Mouse (Mus musculus) limb, embryonic 14.5 days (tissue): ENCODE measurements around the gene Clec2e. TPM values are rescaled to one million over a fixed set of nuclear protein-coding genes. Genes with fewer than 3 reads are reported as not detected.
"Not testable (repeated sequence)": the region's sequence is repeated elsewhere in the genome, so short reads cannot be mapped to it uniquely, and the experiment has no call there.

Experiments
- ATAC-seq: fragments of 200-750 bp; cut with Nextera tagmentation; 2 replicates; pipeline ENCODE4 v1.8.0; 2017; ENCODE audit warnings: low read depth, moderate number of reproducible peaks, moderate TSS enrichment; ENCODE audit not compliant: low FRiP score
- DNase-seq: peaks from one replicate; pipeline ENCODE4 v3.0.0-alpha.2; 2015; ENCODE audit warnings: low spot score
- H3K27ac ChIP-seq: fragments of 300-500 bp; sonication (generic); replicated peaks from 2 replicates; pipeline ENCODE4 v1.5.1; 2014; ENCODE audit warnings: low read depth, mild to moderate bottlenecking, low read length, moderate library complexity, mixed read lengths
- H3K27me3 ChIP-seq: fragments of 300-500 bp; sonication (generic); 2 replicates; pipeline ENCODE4 v1.6.1; 2014; ENCODE audit warnings: low read length, mixed read lengths; ENCODE audit not compliant: control insufficient read depth, insufficient read depth
- H3K36me3 ChIP-seq: fragments of 300-500 bp; sonication (generic); 2 replicates; pipeline ENCODE4 v1.6.1; 2014; ENCODE audit warnings: mild to moderate bottlenecking, low read length, moderate library complexity, mixed read lengths; ENCODE audit not compliant: control insufficient read depth, insufficient read depth
- H3K4me1 ChIP-seq: fragments of 300-500 bp; sonication (generic); 2 replicates; pipeline ENCODE4 v1.6.1; 2014; ENCODE audit warnings: antibody characterized with exemption, low read length, mixed read lengths; ENCODE audit not compliant: control insufficient read depth, insufficient read depth
- H3K4me2 ChIP-seq: fragments of 300-500 bp; sonication (generic); replicated peaks from 2 replicates; pipeline ENCODE4 v1.6.1; 2014; ENCODE audit warnings: low read depth, mild to moderate bottlenecking, low read length, moderate library complexity; ENCODE audit not compliant: severe bottlenecking
- H3K4me3 ChIP-seq: fragments of 300-500 bp; sonication (generic); replicated peaks from 2 replicates; pipeline ENCODE4 v1.5.1; 2014; ENCODE audit warnings: low read length
- H3K9ac ChIP-seq: fragments of 300-500 bp; sonication (generic); 2 replicates; pipeline ENCODE4 v1.6.1; 2014; ENCODE audit warnings: mild to moderate bottlenecking, low read depth, low read length, moderate library complexity; ENCODE audit not compliant: severe bottlenecking
- H3K9me3 ChIP-seq: fragments of 300-500 bp; sonication (generic); 2 replicates; pipeline ENCODE4 v1.6.1; 2016; ENCODE audit warnings: low read length; ENCODE audit not compliant: control insufficient read depth
- POLR2A ChIP-seq: fragments of 200-500 bp; IDR thresholded peaks from 2 replicates; pipeline ENCODE4 v1.8.0; 2012; ENCODE audit warnings: inconsistent platforms, mild to moderate bottlenecking, moderate library complexity, borderline replicate concordance; ENCODE audit not compliant: insufficient read depth, insufficient read length; ENCODE audit errors: extremely low read depth
- WGBS: fragments of 180-500 bp; shearing (Covaris S2); extraction: QIAGEN DNeasy Blood & Tissue Kit; methylation state at CpG from one replicate; pipeline ENCODE4 v1.1.7; 2014; 5-methylcytosine and 5-hydroxymethylcytosine counted together
- polyA plus RNA-seq, 2 experiments: library from polyadenylated mRNA; depleted of rRNA in 1 of 2; stranded (reverse) in 1 of 2; unstranded in 1 of 2; fragments of >200 nt; fragmentation: Nextera tagmentation in 1 of 2; extraction: Ambion mirVana in 1 of 2; gene quantifications; 2 replicates each; pipeline versions ENCODE4 v1.2.1 to v1.2.3; 2012 to 2014

The Clec2e gene
- polyA plus RNA-seq, 2 experiments, result 0.06 TPM; not detected in 1

DNA sequence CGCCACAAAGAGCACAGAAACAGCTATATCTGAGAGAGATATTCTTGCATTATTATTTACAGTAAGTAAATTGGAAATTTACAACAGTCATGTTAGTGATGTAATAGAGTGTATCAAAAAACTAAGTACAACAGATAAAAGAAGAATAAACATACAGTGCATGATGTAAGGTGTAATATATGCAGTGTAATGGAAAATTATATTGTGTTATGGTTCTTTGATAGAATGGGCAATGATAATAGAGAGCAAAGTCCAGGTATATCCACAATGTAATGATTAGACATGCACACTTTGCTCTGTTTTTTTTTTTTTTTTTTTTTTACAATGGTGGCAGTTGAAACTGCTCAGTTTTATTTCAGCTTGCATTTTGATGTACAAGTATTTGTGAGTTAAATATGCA lies 891 bp upstream of the Clec2e start:
- no peak for DNase-seq
- no peaks in the 10 kb centered on the region for H3K36me3 ChIP-seq
- no peaks in the 10 kb centered on the region for H3K27me3 ChIP-seq
- no peak overlapping the region for H3K4me3 ChIP-seq
- no peak overlapping the region for H3K27ac ChIP-seq
- no peaks in the 10 kb centered on the region for H3K4me1 ChIP-seq
- no peaks in the 10 kb centered on the region for H3K9me3 ChIP-seq
- no peak for ATAC-seq
- TF ChIP-seq POLR2A, result no peak
- no peak overlapping the region for H3K9ac ChIP-seq
- 81% methylated on average over 1 of the region's 1 CpGs for WGBS
- H3K4me2 ChIP-seq, result no peak overlapping the region

DNA sequence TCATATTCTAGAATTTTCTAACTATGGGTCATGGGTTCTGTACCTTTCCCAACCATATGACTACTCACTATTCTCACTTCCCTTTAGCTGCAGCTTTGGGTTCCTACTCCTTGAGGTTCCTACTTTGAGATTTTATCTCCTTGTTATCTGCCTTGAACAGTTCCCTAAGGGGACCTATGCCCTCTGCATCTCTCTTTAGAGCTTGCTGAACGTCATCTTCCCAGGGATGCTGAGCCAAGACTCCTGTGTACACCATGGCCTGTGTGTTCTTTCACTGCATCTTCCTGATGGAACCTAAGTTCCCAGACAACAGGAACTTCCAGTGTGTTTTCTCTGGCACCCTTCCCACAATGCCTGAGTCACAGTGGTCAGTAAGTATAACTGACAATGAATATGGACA lies 2.8 kb downstream of the Clec2e start:
- no peak overlapping the region for H3K4me3 ChIP-seq
- no peak for ATAC-seq
- H3K9me3 ChIP-seq, result no peaks in the 10 kb centered on the region
- WGBS, result 52% methylated on average over 1 of the region's 1 CpGs
- H3K9ac ChIP-seq, result no peak overlapping the region
- no peak for TF ChIP-seq POLR2A
- no peak for DNase-seq
- no peak overlapping the region for H3K4me2 ChIP-seq
- no peak overlapping the region for H3K27ac ChIP-seq
- H3K36me3 ChIP-seq, result no peaks in the 10 kb centered on the region
- H3K4me1 ChIP-seq, result no peaks in the 10 kb centered on the region
- no peaks in the 10 kb centered on the region for H3K27me3 ChIP-seq

- Histone ChIP-seq H3K4me3 (no peak overlapping the region), H3K27me3 (no peaks in the 10 kb centered on the region), H3K36me3 (no peaks in the 10 kb centered on the region), H3K27ac (no peak overlapping the region), H3K9me3 (no peaks in the 10 kb centered on the region), H3K9ac (no peak overlapping the region), H3K4me1 (no peaks in the 10 kb centered on the region), H3K4me2 (no peak overlapping the region)
- ATAC-seq (no peak), DNase-seq (peak; percentile 20)
- TF ChIP-seq POLR2A, result no peak
Observed at GRCm38 (mm10) chr6:129095166-129095565, 5.5 kb downstream of the Clec2e start.

DNA sequence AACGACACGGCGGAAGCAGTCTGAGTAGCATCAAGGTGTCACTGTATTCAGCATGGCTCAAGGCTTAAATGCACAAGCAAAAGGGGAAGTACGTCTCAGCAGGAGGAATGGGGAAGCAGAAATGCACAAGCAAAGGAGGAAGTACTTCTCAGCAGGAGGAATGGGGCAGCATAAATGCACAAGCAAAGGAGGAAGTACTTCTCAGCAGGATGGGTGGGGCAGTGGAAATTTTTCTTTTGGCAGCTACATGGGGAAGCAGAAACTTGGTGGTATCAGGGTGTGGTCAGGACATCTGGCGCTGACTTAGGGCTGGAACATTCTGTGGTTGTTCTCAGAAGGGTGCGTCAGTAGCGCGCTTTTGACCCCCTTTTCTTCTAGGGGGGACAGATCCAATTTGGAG lies 12.1 kb downstream of the Clec2e start:
- not testable (repeated sequence) for ATAC-seq, H3K9me3 ChIP-seq, H3K9ac ChIP-seq, H3K4me2 ChIP-seq, DNase-seq, H3K36me3 ChIP-seq, H3K27me3 ChIP-seq, H3K4me3 ChIP-seq, H3K27ac ChIP-seq, H3K4me1 ChIP-seq
- 92% methylated on average over 8 of the region's 8 CpGs for WGBS

GRCm38 (mm10) chr6:129088161-129088560 lies 12.6 kb downstream of the Clec2e start:
- Histone ChIP-seq H3K4me3 (no peak overlapping the region), H3K9ac (no peak overlapping the region), H3K27me3 (no peaks in the 10 kb centered on the region), H3K4me1 (no peaks in the 10 kb centered on the region), H3K4me2 (no peak overlapping the region), H3K27ac (no peak overlapping the region), H3K36me3 (no peaks in the 10 kb centered on the region), H3K9me3 (no peaks in the 10 kb centered on the region)
- no peak for TF ChIP-seq POLR2A
- DNase-seq (no peak), ATAC-seq (no peak)
- WGBS, result 76% methylated on average over 1 of the region's 1 CpGs

DNA sequence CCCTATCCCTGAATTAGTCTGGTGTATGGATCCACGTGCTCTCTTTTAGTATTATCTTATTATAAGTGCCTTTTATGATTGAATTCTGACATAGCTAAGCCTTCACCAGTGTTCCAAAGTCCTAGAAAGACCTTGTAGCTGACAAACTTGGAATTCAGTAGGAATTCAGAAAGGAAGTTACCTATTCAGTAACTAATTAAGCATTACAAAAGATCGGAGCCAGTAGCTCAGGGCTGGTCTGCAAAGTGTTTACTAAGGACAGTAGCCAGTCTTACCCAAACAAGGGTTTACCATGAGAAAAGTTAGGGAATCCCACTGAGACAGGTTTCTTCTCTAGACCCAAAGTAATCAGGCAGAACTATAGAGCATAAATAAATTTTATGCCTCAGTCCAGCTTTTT lies 14.7 kb downstream of the Clec2e start:
- WGBS, result 78% methylated on average over 2 of the region's 2 CpGs
- not testable (repeated sequence) for H3K36me3 ChIP-seq, H3K9me3 ChIP-seq, H3K4me1 ChIP-seq, H3K9ac ChIP-seq, H3K4me3 ChIP-seq, H3K27ac ChIP-seq, DNase-seq, ATAC-seq, H3K27me3 ChIP-seq, H3K4me2 ChIP-seq
